ENCODE assay signal across 14 mouse cellular contexts in genomic region chr9:89497399-89497749, GRCm38 (mm10).
DNase-seq lines count a peak whose midpoint lies in the region; ATAC-seq lines count a peak whose summit lies in the region.
"Had no signal": no experiment of that assay in that cellular context is flagged by ENCODE, and none has a peak within 500 bp of the region (broad histone marks: within the 10 kb centered on the region; RNA-seq: fewer than 3 reads in every experiment).

No protein-coding gene starts in this region.

- H3K9ac ChIP-seq in hindbrain, embryonic 13.5 days, result 0 out of 2 replicates have a peak overlapping the region, but pooled peaks have one; percentile 31
- H3K9ac ChIP-seq in midbrain, embryonic 14.5 days (replicated peaks; ENCODE audit: low read length), result no peak overlapping the region

- H3K4me2 ChIP-seq in hindbrain, embryonic 13.5 days, result peak overlapping the region; percentile 11; the same call in 1 of the 2 replicates
- no peak overlapping the region for H3K4me2 ChIP-seq in midbrain, embryonic 14.5 days (ENCODE audit: low read length)
- H3K4me2 ChIP-seq: liver, embryonic 11.5 days had no signal

- H3K27ac ChIP-seq in embryonic facial prominence, embryonic 10.5 days (replicated peaks), result peak overlapping the region; percentile 24; the same call in 1 of the 2 replicates
- H3K27ac ChIP-seq in hindbrain, embryonic 13.5 days, result peak overlapping the region; percentile 91
- peak overlapping the region; percentile 61 for H3K27ac ChIP-seq in midbrain, embryonic 14.5 days (replicated peaks; ENCODE audit: low read depth, low read length)

- 22% methylated on average over 7 of the region's 7 CpGs for WGBS in embryonic facial prominence, embryonic 10.5 days
- 25% methylated on average over 7 of the region's 7 CpGs for WGBS in hindbrain, embryonic 13.5 days
- WGBS in midbrain, embryonic 14.5 days, result 15% methylated on average over 7 of the region's 7 CpGs

- H3K4me3 ChIP-seq in embryonic facial prominence, embryonic 10.5 days, result no peak overlapping the region
- H3K4me3 ChIP-seq in hindbrain, embryonic 13.5 days, result no peak overlapping the region
- H3K4me3 ChIP-seq in midbrain, embryonic 14.5 days (replicated peaks; ENCODE audit: low read depth, low read length), result no peak overlapping the region

- no peaks in the 10 kb centered on the region for H3K27me3 ChIP-seq in embryonic facial prominence, embryonic 10.5 days (replicated peaks; ENCODE audit: low read depth, poor library complexity, severe bottlenecking)
- H3K27me3 ChIP-seq in hindbrain, embryonic 13.5 days, result no peaks in the 10 kb centered on the region
- H3K27me3 ChIP-seq in midbrain, embryonic 14.5 days (ENCODE audit: control insufficient read depth, insufficient read depth, low read length), result no peaks in the 10 kb centered on the region

- H3K4me1 ChIP-seq in embryonic facial prominence, embryonic 10.5 days, result peaks cover 7% of the 10 kb centered on the region
- peaks cover 15% of the 10 kb centered on the region for H3K4me1 ChIP-seq in hindbrain, embryonic 13.5 days (replicated peaks)
- H3K4me1 ChIP-seq in midbrain, embryonic 14.5 days (ENCODE audit: control insufficient read depth, insufficient read depth, low read length), result no peaks in the 10 kb centered on the region

- no peaks in the 10 kb centered on the region for H3K9me3 ChIP-seq in embryonic facial prominence, embryonic 10.5 days
- H3K9me3 ChIP-seq in hindbrain, embryonic 13.5 days, result no peaks in the 10 kb centered on the region
- H3K9me3 ChIP-seq in midbrain, embryonic 14.5 days (ENCODE audit: control insufficient read depth, low read length), result no peaks in the 10 kb centered on the region

- DNase-seq in embryo, embryonic 11 days, result peak; percentile 14
- no peak for DNase-seq in embryo, embryonic 10 days (ENCODE audit: low spot score)
- DNase-seq in embryonic facial prominence, embryonic 10.5 days (ENCODE audit: low spot score), result no peak
- DNase-seq in midbrain, embryonic 14.5 days, result no peak
- DNase-seq in frontal cortex, adult 2 months (ENCODE audit: extremely low spot score in 1 of 2, low spot score in 1 of 2), result no peak
- no peak for DNase-seq in thymus, postnatal 14 days
- no peak for DNase-seq in urinary bladder, adult 18-20 months (ENCODE audit: low spot score in 2 of 2)
- DNase-seq: heart, postnatal 4 days; lung, postnatal 4 days; spleen, adult 18-20 months; thymus, adult 2 months had no signal

- no peaks in the 10 kb centered on the region for H3K36me3 ChIP-seq in embryonic facial prominence, embryonic 10.5 days (replicated peaks)
- no peaks in the 10 kb centered on the region for H3K36me3 ChIP-seq in hindbrain, embryonic 13.5 days
- H3K36me3 ChIP-seq in midbrain, embryonic 14.5 days (ENCODE audit: control insufficient read depth, insufficient read depth, low read length), result no peaks in the 10 kb centered on the region
- H3K36me3 ChIP-seq: G1E had no signal

- peak; percentile 79; the same call in 1 of the 2 replicates for ATAC-seq in hindbrain, embryonic 13.5 days (ENCODE audit: low FRiP score)
- ATAC-seq in midbrain, embryonic 14.5 days (ENCODE audit: low FRiP score, low TSS enrichment), result peak; percentile 69

Comparison
In these comparisons a context has a peak if more than half of its experiments do, and no peak if none do; other contexts are left out.
1. H3K27ac ChIP-seq: peak in every context shown above with its lines; median percentile 91 in hindbrain, embryonic 13.5 days; 61 in midbrain, embryonic 14.5 days; 24 in embryonic facial prominence, embryonic 10.5 days.